ENCODE assay signal across 17 mouse cellular contexts in genomic region chr2:120065243-120065642, GRCm38 (mm10).
"Had no signal": no experiment of that assay in that cellular context is flagged by ENCODE, and none has a peak within 500 bp of the region (broad histone marks: within the 10 kb centered on the region; RNA-seq: fewer than 3 reads in every experiment).

No protein-coding gene starts in this region.

- H3K36me3 ChIP-seq: limb, embryonic 12.5 days; limb, embryonic 15.5 days; midbrain, embryonic 12.5 days; midbrain, embryonic 15.5 days; neural tube, embryonic 13.5 days; stomach, embryonic 15.5 days had no signal

- ATAC-seq: intestine, postnatal 0 days; liver, postnatal 0 days; midbrain, embryonic 15.5 days had no signal

- H3K9me3 ChIP-seq: limb, embryonic 12.5 days; limb, embryonic 15.5 days; midbrain, embryonic 12.5 days; midbrain, embryonic 15.5 days; neural tube, embryonic 13.5 days; stomach, embryonic 15.5 days had no signal

- H3K4me3 ChIP-seq: limb, embryonic 12.5 days; limb, embryonic 15.5 days; midbrain, embryonic 12.5 days; midbrain, embryonic 15.5 days; myocyte; neural tube, embryonic 13.5 days; stomach, embryonic 15.5 days had no signal

- H3K27me3 ChIP-seq: limb, embryonic 15.5 days; midbrain, embryonic 15.5 days; neural tube, embryonic 13.5 days; stomach, embryonic 15.5 days had no signal

- DNase-seq: kidney, adult 2 months; kidney, postnatal 25 days; left cerebral cortex, postnatal 4 days; liver, postnatal 0 days; lung, embryonic 14.5 days; spleen, adult 18-20 months; thymus, adult 2 months; thymus, postnatal 14 days; thymus, postnatal 4 days had no signal
